Mouse (Mus musculus) G1E (cell line): Measurements from ENCODE around the gene Fgfr2.

Experiments used
- CTCF ChIP-seq: IDR thresholded peaks from 2 replicates; pipeline ENCODE4 v1.5.1; 2012; ENCODE audit warnings: low read depth, low read length, inconsistent platforms, mixed read lengths
- GATA1 ChIP-seq: IDR thresholded peaks from 2 replicates; pipeline ENCODE4 v1.6.1; 2012; ENCODE audit warnings: borderline replicate concordance, low read length, inconsistent platforms, mixed read lengths
- POLR2AphosphoS5 ChIP-seq: IDR thresholded peaks from 2 replicates; pipeline ENCODE4 v1.6.1; 2012; ENCODE audit warnings: low read depth, low read length, inconsistent platforms; ENCODE audit not compliant: insufficient replicate concordance
- TAL1 ChIP-seq: conservative IDR thresholded peaks from 2 replicates; pipeline ENCODE4 v1.6.1; 2012; ENCODE audit warnings: low read depth, low read length, inconsistent platforms, mixed read lengths

GRCm38 (mm10) chr7:130904571-130905365 lies 2218.4 kb downstream of the Fgfr2 start:
- TF ChIP-seq CTCF (no peak), GATA1 (no peak), TAL1 (no peak), POLR2AphosphoS5 (no peak)
